Mouse (Mus musculus) v-Abl transformed pro-B cells (cell line): ENCODE measurements around the gene Fhad1.

Source experiments
- in situ Hi-C, 2 experiments: fragments of 400-800 bp; cut with MboI; formaldehyde crosslinking; loops; one replicate each; pipeline ENCODE4 v1.15.1; 2025; ENCODE audit not compliant: unreplicated experiment in 2 of 2

The Fhad1 gene

GRCm38 (mm10) chr4:141901711-141902478, 113.0 kb downstream of the Fhad1 start:
- in situ Hi-C loops, result no loop called here

GRCm38 (mm10) chr4:141900421-141900820, 114.5 kb downstream of the Fhad1 start:
- in situ Hi-C loops, result no loop called here

- in situ Hi-C loops, result no loop called here
Observed at GRCm38 (mm10) chr4:141899936-141900335, 114.9 kb downstream of the Fhad1 start.

GRCm38 (mm10) chr4:141898905-141899304, 116.0 kb downstream of the Fhad1 start:
- in situ Hi-C loops, result no loop called here

- in situ Hi-C loops, result no loop called here
Observed at GRCm38 (mm10) chr4:141897838-141898237, 117.0 kb downstream of the Fhad1 start.

- in situ Hi-C loops, result no loop called here
Observed at GRCm38 (mm10) chr4:141897225-141897624, 117.7 kb downstream of the Fhad1 start.

GRCm38 (mm10) chr4:141895772-141896171, 119.1 kb downstream of the Fhad1 start:
- in situ Hi-C loops, result no loop called here

GRCm38 (mm10) chr4:141893157-141893784, 121.6 kb downstream of the Fhad1 start:
- in situ Hi-C loops, result no loop called here

- in situ Hi-C loops, result no loop called here
Observed at GRCm38 (mm10) chr4:141886385-141886968, 128.4 kb downstream of the Fhad1 start.

- in situ Hi-C loops, result no loop called here
Observed at GRCm38 (mm10) chr4:141885451-141885850, 129.4 kb downstream of the Fhad1 start.

GRCm38 (mm10) chr4:141882858-141883257, 132.0 kb downstream of the Fhad1 start:
- in situ Hi-C loops, result no loop called here

- in situ Hi-C loops, result no loop called here
Observed at GRCm38 (mm10) chr4:141881950-141882349, 132.9 kb downstream of the Fhad1 start.

- in situ Hi-C loops, result no loop called here
Observed at GRCm38 (mm10) chr4:141881289-141881914, 133.5 kb downstream of the Fhad1 start.

GRCm38 (mm10) chr4:141879875-141880274, 135.0 kb downstream of the Fhad1 start:
- in situ Hi-C loops, result no loop called here

- in situ Hi-C loops, result no loop called here
Observed at GRCm38 (mm10) chr4:141879074-141879473, 135.8 kb downstream of the Fhad1 start.

GRCm38 (mm10) chr4:141878621-141879020, 136.3 kb downstream of the Fhad1 start:
- in situ Hi-C loops, result no loop called here

- in situ Hi-C loops, result no loop called here
Observed at GRCm38 (mm10) chr4:141875481-141876108, 139.3 kb downstream of the Fhad1 start.

- in situ Hi-C loops, result loop anchor here (25.0 kb wide), 3 partner anchors 1362 to 1537 kb away; partner anchors contain the start of genes Pramef8 (in 1 of the 2) and Pramel1 (in 1 of the 2)
Observed at GRCm38 (mm10) chr4:141874601-141875460, 140.1 kb downstream of the Fhad1 start, which contains the start of gene Efhd2. TSS of gene Efhd2 (minus strand) at chr4:141874920.

GRCm38 (mm10) chr4:141874111-141874600, 140.7 kb downstream of the Fhad1 start:
- in situ Hi-C loops, result loop anchor here (25.0 kb wide), 3 partner anchors 1363 to 1538 kb away; partner anchors contain the start of genes Pramef8 (in 1 of the 2) and Pramel1 (in 1 of the 2)
